Mouse (Mus musculus): ENCODE measurements around the gene Cyp2c40. TPM values are rescaled to one million over a fixed set of nuclear protein-coding genes. Genes with fewer than 3 reads are reported as not detected.

Cyp2c40 gene
- total and polyA plus RNA-seq, 2 experiments from 2014 or later, result not detected

GRCm38 (mm10) chr19:39740920-39741319, 71.7 kb downstream of the Cyp2c40 start, which contains the start of gene Cyp2c68:
Cyp2c68 (minus strand) TSS chr19:39741054.
- WGBS, result 88% methylated on average over 2 of the region's 2 CpGs
- Histone ChIP-seq H3K9ac (replicated peaks; ENCODE audit: low read length) (no peak within 1 kb of the TSS), H3K36me3 (ENCODE audit: insufficient read depth, low read length) (no peaks in the 10 kb centered on the region), H3K27ac (no peak within 1 kb of the TSS), H3K27me3 (ENCODE audit: insufficient read depth, low read length) (no peaks in the 10 kb centered on the region), H3K4me3 (ENCODE audit: low read length) (no peak within 1 kb of the TSS), H3K9me3 (ENCODE audit: low read length) (no peaks in the 10 kb centered on the region), H3K4me2 (ENCODE audit: low read depth, low read length) (no peak within 1 kb of the TSS), H3K4me1 (ENCODE audit: insufficient read depth, low read length) (no peaks in the 10 kb centered on the region)
- no peak for TF ChIP-seq CTCF (IDR thresholded peaks at IDR 0.05; ENCODE audit: low read depth)
- DNase-seq (ENCODE audit: low spot score) (no peak), ATAC-seq (no peak)

Other genes with a start within 250 kb of the Cyp2c40 start
- gene Cyp2c67, start 163.8 kb downstream of the Cyp2c40 start, total RNA-seq (2014; rRNA removed), result not detected in 2 replicates
- gene Cyp2c67, start 163.8 kb downstream of the Cyp2c40 start, polyA plus RNA-seq (2015; fragmentation: Nextera tagmentation; extraction: Ambion mirVana), result not detected in 2 replicates
- not detected in 2 replicates for gene Cyp2c68, start 71.8 kb downstream of the Cyp2c40 start, total RNA-seq (2014; rRNA removed)
- not detected in 2 replicates for gene Cyp2c68, start 71.8 kb downstream of the Cyp2c40 start, polyA plus RNA-seq (2015; fragmentation: Nextera tagmentation; extraction: Ambion mirVana)
- gene Cyp2c69, start 74.0 kb upstream of the Cyp2c40 start, total RNA-seq (2014; rRNA removed), result not detected in 2 replicates
- gene Cyp2c69, start 74.0 kb upstream of the Cyp2c40 start, polyA plus RNA-seq (2015; fragmentation: Nextera tagmentation; extraction: Ambion mirVana), result not detected in 2 replicates
- gene Cyp2c37, start 179.6 kb upstream of the Cyp2c40 start, total RNA-seq (2014; rRNA removed), result not detected in 2 replicates
- not detected in 2 replicates for gene Cyp2c37, start 179.6 kb upstream of the Cyp2c40 start, polyA plus RNA-seq (2015; fragmentation: Nextera tagmentation; extraction: Ambion mirVana)